Mouse (Mus musculus) MN1 (cell line): Measurements from ENCODE around the gene C1qtnf2.

Experiments used
- DNase-seq: peaks from one replicate; pipeline ENCODE4 v3.0.0-alpha.2; 2016; ENCODE audit warnings: low spot score

Gene C1qtnf2

GRCm38 (mm10) chr11:43537074-43537473, 63.0 kb downstream of the C1qtnf2 start:
- DNase-seq, result no peak

- DNase-seq, result peak; percentile 59
These were observed 65.8 kb downstream of the C1qtnf2 start for GRCm38 (mm10) chr11:43539863-43540262.
